In genomic region chr2:51015360-51016128, GRCm38 (mm10) we compare ENCODE assay signal across 12 mouse cellular contexts.
A peak's percentile ranks its signal among the peaks of the same experiment; 100 is the strongest.
DNase-seq lines count a peak whose midpoint lies in the region; ATAC-seq lines count a peak whose summit lies in the region.
"Had no signal": no experiment of that assay in that cellular context is flagged by ENCODE, and none has a peak within 500 bp of the region (broad histone marks: within the 10 kb centered on the region; RNA-seq: fewer than 3 reads in every experiment).

No protein-coding gene starts in this region.

- no peaks in the 10 kb centered on the region for H3K9me3 ChIP-seq in embryonic facial prominence, embryonic 13.5 days
- H3K9me3 ChIP-seq in embryonic facial prominence, embryonic 10.5 days = no peaks in the 10 kb centered on the region
- no peaks in the 10 kb centered on the region for H3K9me3 ChIP-seq in limb, embryonic 10.5 days (replicated peaks)
- H3K9me3 ChIP-seq: midbrain, embryonic 15.5 days had no signal

- H3K27me3 ChIP-seq in embryonic facial prominence, embryonic 13.5 days = no peaks in the 10 kb centered on the region
- H3K27me3 ChIP-seq in embryonic facial prominence, embryonic 10.5 days (replicated peaks; ENCODE audit: low read depth, poor library complexity, severe bottlenecking) = no peaks in the 10 kb centered on the region
- no peaks in the 10 kb centered on the region for H3K27me3 ChIP-seq in limb, embryonic 10.5 days (ENCODE audit: low read depth, poor library complexity, severe bottlenecking)
- H3K27me3 ChIP-seq: midbrain, embryonic 15.5 days had no signal

- WGBS in embryonic facial prominence, embryonic 13.5 days = 47% methylated on average over 7 of the region's 7 CpGs
- 70% methylated on average over 7 of the region's 7 CpGs for WGBS in embryonic facial prominence, embryonic 10.5 days
- 59% methylated on average over 7 of the region's 7 CpGs for WGBS in limb, embryonic 10.5 days

- ATAC-seq in embryonic facial prominence, embryonic 13.5 days (ENCODE audit: insufficient number of reproducible peaks, insufficient read depth, low FRiP score, low TSS enrichment, low read depth) = no peak
- ATAC-seq in granulocyte monocyte progenitor cell, adult 5-6 weeks (replicated peaks; ENCODE audit: poor library complexity, severe bottlenecking) = peak; percentile 29; the same call in 1 of the 2 replicates
- no peak for ATAC-seq in CD4-positive, CD25-positive, alpha-beta regulatory T cell, adult 4 months
- ATAC-seq: intestine, embryonic 16.5 days; midbrain, embryonic 15.5 days had no signal

- DNase-seq in embryonic facial prominence, embryonic 10.5 days (ENCODE audit: low spot score) = no peak
- peak; percentile 20 for DNase-seq in 3134 (ENCODE audit: extremely low read depth, insufficient read length, low spot score)
- peak; percentile 49 for DNase-seq in limb, embryonic 10.5 days (ENCODE audit: low spot score)
- no peak for DNase-seq in ovary, adult 18-20 months (ENCODE audit: low spot score)
- DNase-seq in right cerebral cortex, adult 2 months (ENCODE audit: low spot score in 2 of 2) = no peak
- DNase-seq: kidney, postnatal 4 days; lung, adult 2 months had no signal

- no peak overlapping the region for H3K4me2 ChIP-seq in embryonic facial prominence, embryonic 13.5 days
- H3K4me2 ChIP-seq: midbrain, embryonic 15.5 days had no signal

- 0 out of 2 replicates have a peak overlapping the region, but pooled peaks have one; percentile 39 for H3K27ac ChIP-seq in embryonic facial prominence, embryonic 13.5 days
- no peak overlapping the region for H3K27ac ChIP-seq in embryonic facial prominence, embryonic 10.5 days (replicated peaks)
- H3K27ac ChIP-seq in limb, embryonic 10.5 days = peak overlapping the region; percentile 32; the same call in 1 of the 2 replicates
- H3K27ac ChIP-seq: midbrain, embryonic 15.5 days had no signal

- no peak overlapping the region for H3K4me3 ChIP-seq in embryonic facial prominence, embryonic 13.5 days
- H3K4me3 ChIP-seq in embryonic facial prominence, embryonic 10.5 days = no peak overlapping the region
- no peak overlapping the region for H3K4me3 ChIP-seq in limb, embryonic 10.5 days
- H3K4me3 ChIP-seq: midbrain, embryonic 15.5 days had no signal

- H3K4me1 ChIP-seq in embryonic facial prominence, embryonic 13.5 days = peaks cover 7% of the 10 kb centered on the region
- 0 out of 2 replicates have a peak, but pooled peaks cover 7% of the 10 kb centered on the region for H3K4me1 ChIP-seq in embryonic facial prominence, embryonic 10.5 days
- H3K4me1 ChIP-seq in limb, embryonic 10.5 days = peaks cover 23% of the 10 kb centered on the region
- H3K4me1 ChIP-seq: midbrain, embryonic 15.5 days had no signal

- no peaks in the 10 kb centered on the region for H3K36me3 ChIP-seq in embryonic facial prominence, embryonic 13.5 days
- no peaks in the 10 kb centered on the region for H3K36me3 ChIP-seq in embryonic facial prominence, embryonic 10.5 days (replicated peaks)
- no peaks in the 10 kb centered on the region for H3K36me3 ChIP-seq in limb, embryonic 10.5 days
- H3K36me3 ChIP-seq: midbrain, embryonic 15.5 days had no signal

- no peak overlapping the region for H3K9ac ChIP-seq in embryonic facial prominence, embryonic 13.5 days
- H3K9ac ChIP-seq: midbrain, embryonic 15.5 days had no signal

Comparison
In these comparisons a context has a peak if more than half of its experiments do, and no peak if none do; other contexts are left out.
1. DNase-seq: peak in 3134 (single experiment) and limb, embryonic 10.5 days (single experiment); none in embryonic facial prominence, embryonic 10.5 days (single experiment), ovary, adult 18-20 months (single experiment) and right cerebral cortex, adult 2 months (0 of 2).